Mouse (Mus musculus): ENCODE measurements at regions not wholly inside any gene's neighbourhood (a gene's known extent, or its start where the extent isn't known, plus 50 kb on each side); places are given as distances from the start of the nearest gene placed in this dataset.
A peak's percentile ranks its signal among the peaks of the same experiment; 100 is the strongest.

DNA sequence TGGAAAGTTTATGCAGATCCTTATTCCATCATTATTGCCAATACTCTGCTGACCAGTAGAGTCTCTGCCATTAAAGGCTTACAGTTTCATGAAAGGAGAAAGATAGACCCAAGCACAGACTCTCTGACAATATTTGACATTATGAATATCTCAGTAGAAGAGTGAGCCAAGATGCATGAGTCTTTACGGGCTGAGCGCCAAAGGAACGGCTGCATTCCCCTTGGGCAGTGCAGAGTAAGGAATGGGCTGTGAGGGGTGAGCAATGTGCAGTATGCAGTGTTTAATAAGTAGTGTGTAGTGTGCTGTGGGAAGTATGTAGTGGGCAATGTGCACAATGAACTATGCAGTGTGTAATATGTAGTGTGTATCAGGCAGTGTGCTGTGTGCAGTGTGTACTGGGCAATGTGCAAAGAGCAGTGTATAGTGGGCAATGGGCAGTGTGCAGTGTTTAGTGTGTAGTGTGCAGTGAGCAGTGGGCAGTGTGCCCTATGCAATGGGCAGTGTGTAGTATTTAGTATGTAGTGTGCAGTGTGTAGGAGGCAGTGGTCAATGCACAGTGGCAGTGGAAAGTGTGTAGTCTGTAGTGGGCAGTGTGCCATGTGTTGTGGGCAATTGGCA is 671.8 kb downstream of the 5730522E02Rik start:
- Histone ChIP-seq H3K36me3 (no peaks in the 10 kb centered on the region), H3K4me3 (no peak overlapping the region), H3K4me2 (no peak overlapping the region), H3K9ac (no peak overlapping the region), H3K27ac (replicated peaks) (no peak overlapping the region), H3K9me3 (no peaks in the 10 kb centered on the region), H3K4me1 (replicated peaks) (peaks cover 7% of the 10 kb centered on the region; the same call in 1 of the 2 replicates), H3K27me3 (no peaks in the 10 kb centered on the region)
- no peak for ATAC-seq (ENCODE audit: low read depth)
- WGBS = 98% methylated on average over 3 of the region's 3 CpGs

DNA sequence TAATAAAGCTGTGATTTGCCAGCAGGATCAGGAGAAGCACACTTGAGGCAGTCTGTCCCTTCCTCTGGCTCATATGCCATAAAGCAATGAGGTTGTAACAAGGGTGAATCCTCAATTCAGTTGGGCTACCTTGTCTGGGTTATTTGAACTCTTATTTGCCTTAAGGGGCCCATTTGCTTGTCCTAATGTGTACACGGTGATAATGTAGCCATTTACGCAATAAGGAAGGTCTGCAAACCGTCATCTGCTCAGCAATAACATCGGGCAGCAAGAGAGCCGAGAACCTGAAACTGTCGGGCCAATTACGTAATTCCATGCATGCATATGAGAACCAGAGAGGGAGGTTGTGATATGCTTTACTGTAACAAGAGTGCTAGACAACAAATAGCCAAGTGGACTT is 674.5 kb downstream of the 5730522E02Rik start:
- Histone ChIP-seq H3K4me1 (replicated peaks) (peaks cover 29% of the 10 kb centered on the region), H3K9me3 (no peaks in the 10 kb centered on the region), H3K27ac (replicated peaks) (no peak overlapping the region; the same call in 1 of the 2 replicates), H3K36me3 (no peaks in the 10 kb centered on the region), H3K27me3 (no peaks in the 10 kb centered on the region), H3K4me2 (no peak overlapping the region), H3K9ac (no peak overlapping the region), H3K4me3 (no peak overlapping the region)
- no peak; the same call in 1 of the 2 replicates for ATAC-seq (ENCODE audit: low read depth)
- 40% methylated on average over 7 of the region's 7 CpGs for WGBS

DNA sequence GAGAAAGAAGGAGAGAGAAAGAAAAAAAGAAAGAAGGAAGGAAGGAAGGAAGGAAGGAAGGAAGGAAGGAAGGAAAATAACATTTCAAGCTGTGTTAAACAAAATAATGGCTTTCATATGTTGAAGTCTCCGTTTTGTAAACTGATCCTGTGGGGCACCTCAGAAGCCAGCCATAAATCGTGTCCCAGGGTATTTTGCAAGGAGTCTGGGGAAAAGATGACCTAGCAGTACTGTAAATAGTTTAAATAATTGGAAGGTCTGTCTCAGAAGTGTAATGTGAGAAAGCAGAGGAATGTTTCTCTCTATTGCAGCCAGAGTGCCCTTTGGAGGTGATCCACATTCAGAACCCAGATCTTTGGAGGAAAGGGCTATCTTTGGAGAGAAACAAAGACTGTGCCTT is 677.5 kb downstream of the 5730522E02Rik start:
- Histone ChIP-seq H3K9me3 (no peaks in the 10 kb centered on the region), H3K4me1 (replicated peaks) (peaks cover 39% of the 10 kb centered on the region), H3K4me3 (no peak overlapping the region), H3K36me3 (no peaks in the 10 kb centered on the region), H3K9ac (no peak overlapping the region), H3K27me3 (no peaks in the 10 kb centered on the region), H3K27ac (replicated peaks) (no peak overlapping the region), H3K4me2 (no peak overlapping the region)
- no peak for ATAC-seq (ENCODE audit: low read depth)
- 28% methylated on average over 2 of the region's 2 CpGs for WGBS

DNA sequence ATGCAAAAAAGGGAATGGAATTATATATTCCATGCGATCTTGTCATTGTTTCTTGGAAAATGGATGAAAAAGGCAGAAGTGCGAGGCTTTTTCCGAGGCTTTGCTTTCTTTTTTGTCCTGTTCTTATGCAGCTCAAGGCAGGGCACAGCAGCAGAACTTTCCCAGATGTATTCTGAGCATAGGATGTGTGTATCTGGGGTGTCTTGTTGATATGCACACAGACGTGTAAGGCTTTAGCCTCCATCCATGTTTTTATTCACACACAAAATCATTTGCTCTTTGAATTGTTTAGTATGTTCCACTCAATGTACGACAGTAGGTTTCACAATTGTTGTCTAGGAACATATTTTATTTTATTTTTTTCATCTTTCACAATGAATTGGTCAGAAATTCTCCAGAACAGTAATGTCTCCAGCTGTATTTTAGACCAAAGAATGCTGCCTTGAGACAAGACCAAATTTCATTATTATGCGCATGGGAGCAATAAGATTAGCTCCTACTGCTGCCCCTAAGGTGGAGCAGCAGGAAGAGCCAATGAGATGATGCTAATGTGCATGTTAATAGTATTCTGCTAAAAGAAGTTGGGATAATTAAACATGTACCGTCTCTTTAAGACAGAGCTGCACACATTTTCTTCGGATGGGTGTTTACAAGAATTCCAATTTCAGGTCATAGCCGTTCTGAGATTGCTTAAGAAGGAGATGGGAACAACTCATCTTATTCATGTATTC is 678.7 kb downstream of the 5730522E02Rik start:
- Histone ChIP-seq H3K27me3 (no peaks in the 10 kb centered on the region), H3K9me3 (no peaks in the 10 kb centered on the region), H3K4me3 (no peak overlapping the region), H3K9ac (no peak overlapping the region), H3K27ac (replicated peaks) (peak overlapping the region; percentile 79), H3K4me2 (no peak overlapping the region), H3K36me3 (no peaks in the 10 kb centered on the region), H3K4me1 (replicated peaks) (peaks cover 39% of the 10 kb centered on the region)
- WGBS = 50% methylated on average over 9 of the region's 9 CpGs
- ATAC-seq (ENCODE audit: low read depth) = peak; percentile 56; the same call in 1 of the 2 replicates

DNA sequence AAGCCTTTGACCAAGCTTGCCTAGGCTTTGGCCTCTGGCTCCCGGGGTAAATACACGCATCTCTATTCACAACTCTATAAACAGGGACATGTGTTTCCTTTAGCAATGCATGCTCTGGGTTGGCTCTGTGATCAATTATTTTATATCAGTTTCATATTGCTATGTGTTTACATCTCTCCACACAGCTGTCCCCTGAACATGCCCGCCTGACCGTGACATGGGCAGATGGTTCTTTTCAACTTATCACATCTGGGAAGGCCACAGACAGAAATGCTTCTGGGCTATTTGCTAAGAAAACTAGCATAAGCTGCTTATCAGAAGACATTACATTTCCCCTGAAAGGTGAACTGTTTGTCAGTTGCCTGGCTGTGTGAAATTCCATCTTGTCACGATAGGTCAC is 682.5 kb downstream of the 5730522E02Rik start:
- Histone ChIP-seq H3K27me3 (no peaks in the 10 kb centered on the region), H3K4me1 (replicated peaks) (peaks cover 29% of the 10 kb centered on the region), H3K9me3 (no peaks in the 10 kb centered on the region), H3K9ac (no peak overlapping the region), H3K4me3 (no peak overlapping the region), H3K4me2 (no peak overlapping the region), H3K27ac (replicated peaks) (no peak overlapping the region), H3K36me3 (no peaks in the 10 kb centered on the region)
- ATAC-seq (ENCODE audit: low read depth) = no peak
- WGBS = 83% methylated on average over 5 of the region's 5 CpGs

DNA sequence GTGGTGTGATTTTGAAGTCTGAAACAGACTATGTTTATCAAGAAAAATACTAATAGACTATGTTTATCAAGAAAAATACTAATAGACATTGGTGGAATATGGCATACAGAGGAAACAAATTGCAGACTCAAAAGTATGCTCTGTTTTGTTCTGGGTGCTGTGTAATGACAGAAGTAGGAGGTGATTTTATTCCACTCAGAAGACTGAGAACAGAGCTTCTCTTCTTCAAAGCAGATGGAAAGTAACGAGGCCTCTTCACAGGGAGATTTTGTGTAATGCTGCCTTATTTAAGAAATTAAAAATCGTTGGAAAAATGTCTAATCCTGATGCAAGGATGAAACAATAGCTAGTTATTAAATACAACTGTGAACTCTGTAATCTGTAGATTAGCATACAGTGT is 691.7 kb downstream of the 5730522E02Rik start:
- Histone ChIP-seq H3K36me3 (no peaks in the 10 kb centered on the region), H3K4me3 (no peak overlapping the region), H3K27ac (replicated peaks) (no peak overlapping the region), H3K27me3 (no peaks in the 10 kb centered on the region), H3K4me1 (replicated peaks) (no peaks in the 10 kb centered on the region), H3K9me3 (no peaks in the 10 kb centered on the region), H3K4me2 (no peak overlapping the region), H3K9ac (no peak overlapping the region)
- WGBS = 78% methylated on average over 2 of the region's 2 CpGs
- ATAC-seq (ENCODE audit: low read depth) = no peak

DNA sequence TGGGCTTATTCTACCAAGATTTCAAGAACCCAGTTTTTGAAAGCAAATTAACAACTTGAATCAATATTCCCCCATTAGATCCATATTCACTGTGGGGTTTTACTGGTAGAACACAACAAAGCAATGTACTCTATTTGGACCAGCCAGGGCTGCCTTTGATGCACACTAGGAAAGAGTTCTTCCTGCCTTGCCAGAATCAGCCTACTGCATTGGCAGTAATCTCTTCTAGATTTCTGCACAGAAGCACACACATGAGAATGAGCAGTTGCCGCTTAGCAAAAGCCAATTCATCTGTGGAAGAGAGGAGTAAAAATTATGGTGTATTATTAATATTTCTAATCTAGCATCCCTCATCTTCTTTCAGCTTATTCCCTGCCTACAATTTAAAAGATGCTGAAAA is 692.4 kb downstream of the 5730522E02Rik start:
- Histone ChIP-seq H3K4me3 (no peak overlapping the region), H3K27ac (replicated peaks) (no peak overlapping the region), H3K9me3 (no peaks in the 10 kb centered on the region), H3K27me3 (no peaks in the 10 kb centered on the region), H3K36me3 (no peaks in the 10 kb centered on the region), H3K9ac (no peak overlapping the region), H3K4me1 (replicated peaks) (no peaks in the 10 kb centered on the region), H3K4me2 (no peak overlapping the region)
- ATAC-seq (ENCODE audit: low read depth) = no peak
- WGBS = 90% methylated on average over 1 of the region's 1 CpGs

DNA sequence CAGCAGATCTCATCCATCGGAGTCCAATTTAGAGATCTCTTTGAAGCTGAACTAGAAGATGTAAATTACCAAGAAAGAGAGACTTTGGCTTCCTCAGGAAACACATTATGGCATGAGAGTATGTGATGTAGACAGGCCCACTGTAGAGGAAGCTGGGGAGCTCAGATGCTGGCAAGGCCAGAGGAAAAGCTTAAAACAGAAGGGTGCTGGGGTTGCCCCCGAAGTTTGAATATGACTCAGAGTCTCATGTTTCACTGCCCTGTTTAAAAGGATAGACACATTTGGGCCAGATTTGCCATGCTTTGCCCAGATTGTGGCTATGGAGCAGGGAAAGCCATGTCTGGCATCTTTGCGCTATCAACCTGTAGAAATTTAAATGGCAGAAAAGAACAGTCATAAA is 705.1 kb downstream of the 5730522E02Rik start:
- no peak for ATAC-seq (ENCODE audit: low read depth)
- no peak overlapping the region for H3K9ac ChIP-seq
- H3K9me3 ChIP-seq = no peaks in the 10 kb centered on the region
- no peak overlapping the region for H3K4me2 ChIP-seq
- WGBS = 89% methylated on average over 3 of the region's 3 CpGs
- H3K4me3 ChIP-seq = no peak overlapping the region
- H3K27ac ChIP-seq (replicated peaks) = no peak overlapping the region
- H3K36me3 ChIP-seq = no peaks in the 10 kb centered on the region
- no peaks in the 10 kb centered on the region for H3K27me3 ChIP-seq
- no peaks in the 10 kb centered on the region for H3K4me1 ChIP-seq (replicated peaks)

DNA sequence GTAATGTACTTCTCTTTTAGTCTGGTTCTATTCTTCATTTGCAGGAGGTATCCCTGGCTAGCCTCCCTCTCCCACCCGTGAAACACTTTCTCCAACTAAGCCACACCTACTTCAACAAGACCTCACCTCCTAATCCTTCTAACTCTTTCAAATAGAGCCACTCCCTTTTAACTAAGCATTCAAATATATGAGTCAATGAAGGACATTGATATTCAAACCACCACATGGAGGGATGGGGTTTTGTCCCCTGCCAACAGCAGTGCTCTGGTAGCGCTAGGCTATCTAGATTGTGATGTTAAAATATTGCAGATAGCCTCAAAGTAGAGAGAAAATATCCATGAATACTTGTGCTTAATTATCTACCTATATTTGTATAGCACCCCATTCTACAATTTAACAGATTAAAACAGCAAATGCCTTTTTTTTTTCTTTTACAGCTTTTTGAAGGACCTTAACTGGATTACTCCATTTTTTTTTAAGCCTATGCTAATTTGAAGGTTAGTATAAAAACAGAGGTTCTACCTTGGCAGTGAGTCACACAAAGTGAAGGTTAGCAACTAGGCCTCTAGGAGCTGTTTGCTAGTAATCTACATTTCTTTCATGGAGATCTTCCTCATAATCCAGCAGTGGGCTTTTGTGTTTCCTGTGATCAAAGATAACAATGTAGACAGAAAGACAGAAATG is 736.7 kb downstream of the 5730522E02Rik start:
- ATAC-seq (ENCODE audit: low read depth) = no peak

DNA sequence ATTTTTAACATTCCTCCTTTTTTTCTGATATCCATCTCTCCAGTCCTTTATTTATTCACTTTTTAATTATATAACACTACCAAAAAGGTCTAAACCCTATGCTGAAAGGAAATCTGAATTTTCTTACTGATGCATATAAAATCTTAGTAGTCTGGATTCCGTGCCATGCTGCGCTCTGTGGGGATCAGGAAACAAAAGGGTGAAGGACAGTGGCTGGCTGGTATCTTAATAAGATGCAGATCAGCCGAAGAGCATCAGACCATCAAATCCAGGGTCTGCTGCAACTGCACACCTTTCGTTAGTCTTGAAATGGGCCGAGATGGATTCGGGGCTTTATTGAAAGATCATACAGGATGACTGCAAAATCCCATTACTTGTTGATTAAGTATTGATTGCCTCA is 740.7 kb downstream of the 5730522E02Rik start:
- Histone ChIP-seq H3K4me1 (replicated peaks) (no peaks in the 10 kb centered on the region), H3K27ac (replicated peaks) (no peak overlapping the region), H3K4me3 (no peak overlapping the region), H3K36me3 (no peaks in the 10 kb centered on the region), H3K27me3 (no peaks in the 10 kb centered on the region), H3K4me2 (no peak overlapping the region), H3K9ac (no peak overlapping the region), H3K9me3 (no peaks in the 10 kb centered on the region)
- WGBS = 69% methylated on average over 6 of the region's 6 CpGs
- ATAC-seq (ENCODE audit: low read depth) = no peak

More for the DNA sequence above, 736.7 kb downstream of the 5730522E02Rik start:
- H3K27me3 ChIP-seq = no peaks in the 10 kb centered on the region
- H3K9ac ChIP-seq = no peak overlapping the region
- H3K36me3 ChIP-seq = no peaks in the 10 kb centered on the region
- no peaks in the 10 kb centered on the region for H3K4me1 ChIP-seq (replicated peaks)
- no peak overlapping the region for H3K4me3 ChIP-seq
- WGBS = 35% methylated on average over 2 of the region's 2 CpGs
- no peaks in the 10 kb centered on the region for H3K9me3 ChIP-seq
- H3K27ac ChIP-seq (replicated peaks) = no peak overlapping the region
- no peak overlapping the region for H3K4me2 ChIP-seq

DNA sequence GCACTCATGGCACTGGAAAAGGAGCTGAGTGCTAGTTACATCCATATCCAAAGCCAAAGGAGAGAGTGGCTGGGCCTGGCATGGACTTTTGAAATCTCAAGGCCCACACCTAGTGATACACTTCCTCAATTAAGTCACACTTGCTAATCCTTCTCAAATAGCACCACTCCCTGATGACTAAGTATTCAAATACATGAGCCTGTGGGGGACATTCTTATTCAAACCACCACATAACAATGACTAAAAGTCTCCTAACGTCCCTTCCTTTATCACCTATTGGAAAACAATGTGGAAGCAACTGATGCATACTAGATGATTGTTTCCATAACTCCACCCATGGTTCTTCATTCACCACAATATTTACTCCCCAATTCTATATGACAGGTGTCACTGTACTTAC is 773.4 kb downstream of the 5730522E02Rik start:
- 57% methylated on average over 1 of the region's 1 CpGs for WGBS
- H3K4me3 ChIP-seq = no peak overlapping the region
- H3K9me3 ChIP-seq = no peaks in the 10 kb centered on the region
- H3K9ac ChIP-seq = no peak overlapping the region
- no peaks in the 10 kb centered on the region for H3K27me3 ChIP-seq
- no peaks in the 10 kb centered on the region for H3K36me3 ChIP-seq
- no peak overlapping the region for H3K27ac ChIP-seq (replicated peaks)
- ATAC-seq (ENCODE audit: low read depth) = no peak
- no peak overlapping the region for H3K4me2 ChIP-seq
- H3K4me1 ChIP-seq (replicated peaks) = no peaks in the 10 kb centered on the region

DNA sequence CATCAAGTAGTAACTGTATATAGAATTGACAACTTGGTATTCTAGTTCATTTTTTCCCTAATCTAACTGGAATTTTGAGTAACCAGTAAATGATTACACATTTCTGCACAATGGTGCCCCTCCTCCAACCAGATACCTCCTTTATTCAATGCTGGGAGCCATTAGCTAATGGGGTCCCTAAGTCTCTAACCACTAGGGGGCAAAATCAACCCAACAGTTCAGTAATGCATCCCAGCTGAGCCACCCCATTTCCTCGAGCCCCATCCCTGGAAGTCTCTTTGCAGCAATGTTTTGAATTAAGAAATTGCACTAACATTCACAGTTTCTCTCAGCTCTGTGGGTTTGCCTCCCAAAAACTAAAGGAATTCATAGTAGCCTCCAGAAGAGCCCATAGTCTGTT is 774.9 kb downstream of the 5730522E02Rik start:
- H3K4me1 ChIP-seq (replicated peaks) = no peaks in the 10 kb centered on the region
- WGBS = 38% methylated on average over 1 of the region's 1 CpGs
- ATAC-seq (ENCODE audit: low read depth) = no peak
- H3K36me3 ChIP-seq = no peaks in the 10 kb centered on the region
- H3K4me3 ChIP-seq = no peak overlapping the region
- H3K27me3 ChIP-seq = no peaks in the 10 kb centered on the region
- H3K27ac ChIP-seq (replicated peaks) = no peak overlapping the region
- H3K4me2 ChIP-seq = no peak overlapping the region
- H3K9ac ChIP-seq = no peak overlapping the region
- no peaks in the 10 kb centered on the region for H3K9me3 ChIP-seq

All from neural tube, embryonic 13.5 days (tissue).